Mouse (Mus musculus) hematopoietic stem cell, adult 5-6 weeks (primary cell): ENCODE results near the gene Gm21887. TPM values are rescaled to one million over a fixed set of nuclear protein-coding genes. Genes with fewer than 3 reads are reported as not detected.
"Not testable (repeated sequence)": the region's sequence is repeated elsewhere in the genome, so short reads cannot be mapped to it uniquely, and the experiment has no call there.

Experiments used
- ATAC-seq, 2 experiments: fragments of 125-278 bp in 1 of 2; replicated peaks in 1 of 2; 2 replicates each; pipeline ENCODE4 v1.8.0; 2016 to 2017; ENCODE audit warnings: inconsistent platforms in 2 of 2, mild to moderate bottlenecking in 2 of 2, moderate number of reproducible peaks in 2 of 2, low read depth in 1 of 2, moderate TSS enrichment in 1 of 2; ENCODE audit not compliant: low FRiP score in 2 of 2, poor library complexity in 2 of 2, severe bottlenecking in 2 of 2, insufficient read depth in 1 of 2, low TSS enrichment in 1 of 2
- total RNA-seq: library from RNA; stranded (forward); fragments of 172-1452, 232-1000 nt; gene quantifications from 2 replicates; pipeline ENCODE4 v1.2.3, GENCODE M21; 2017

Gm21887 gene
- total RNA-seq, 1 experiment from 2014 or later, result 167 TPM

DNA sequence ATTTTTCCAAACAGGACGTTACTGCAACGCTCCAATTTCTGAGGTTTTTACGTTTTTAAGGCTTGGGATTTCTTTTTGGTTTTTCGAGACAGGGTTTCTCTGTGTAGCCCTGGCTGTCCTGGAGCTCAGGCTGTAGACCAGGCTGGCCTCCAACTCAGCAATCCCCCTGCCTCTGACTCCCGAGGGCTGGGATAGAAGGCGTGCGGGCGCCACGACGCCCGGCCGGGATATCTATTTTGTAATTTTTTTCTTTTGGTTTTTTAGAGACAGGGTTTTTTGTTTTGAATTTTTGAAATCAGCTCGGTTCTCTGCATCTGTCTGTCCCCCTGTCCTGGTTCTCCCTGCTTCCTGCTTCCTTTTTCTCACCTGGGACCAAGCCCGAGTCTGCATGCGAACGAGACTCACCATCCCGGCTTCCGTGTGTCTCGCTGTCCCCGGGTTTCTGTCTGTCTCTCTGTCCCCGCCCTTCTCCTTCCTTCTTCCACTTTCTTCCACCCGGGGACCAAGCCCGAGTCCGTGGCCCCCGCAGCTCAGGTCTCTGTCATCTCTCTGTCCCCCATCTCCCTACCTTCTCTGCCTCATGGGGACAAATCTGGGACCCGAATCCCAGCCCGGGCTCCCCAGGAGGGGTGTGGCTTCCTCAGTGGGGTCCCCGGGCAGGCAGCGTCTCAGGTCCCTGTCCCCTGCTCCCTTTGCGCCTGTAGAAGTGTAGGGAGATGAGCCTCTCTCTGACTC lies 9.9 kb downstream of the Gm21887 start:
- peak in 1 of 2 experiments; percentile 21; a peak in 2 of 4 replicates for ATAC-seq

DNA sequence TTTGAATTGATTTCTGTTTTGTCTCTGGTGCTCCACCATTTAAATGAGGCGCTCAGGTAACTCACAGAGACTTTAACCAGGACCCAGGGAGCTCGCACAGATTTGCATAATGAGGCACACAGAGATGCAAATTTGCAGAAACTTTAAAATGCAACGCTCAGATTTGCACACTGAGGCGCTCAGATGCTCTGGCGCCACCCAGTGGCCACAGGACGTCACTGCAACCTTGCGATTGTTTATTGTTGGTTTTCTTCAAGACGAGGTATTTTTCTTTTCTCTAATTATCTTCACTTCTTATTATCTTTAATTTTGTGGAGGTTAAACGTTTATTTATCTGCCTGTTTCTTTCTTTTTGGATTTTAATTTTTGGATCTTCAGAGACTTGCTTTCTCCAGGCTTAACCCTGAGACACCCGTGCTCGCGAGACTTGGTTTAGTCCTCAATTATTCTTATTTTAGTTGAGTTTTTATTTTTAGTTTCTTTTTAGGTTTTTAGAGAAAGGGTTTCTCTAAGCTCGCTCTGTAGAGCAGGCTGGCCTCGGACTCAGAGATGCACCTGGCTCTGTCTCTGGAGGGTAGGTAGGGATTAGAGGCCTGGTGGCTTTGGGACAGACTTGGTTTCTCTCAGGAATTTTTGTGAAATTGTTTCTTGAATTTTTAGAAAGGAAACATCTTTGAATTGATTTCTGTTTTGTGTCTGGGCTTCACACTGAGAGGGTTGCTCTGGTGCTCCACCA lies 10.7 kb downstream of the Gm21887 start:
- ATAC-seq, result 0 out of 4 replicates have a peak, but pooled peaks of 1 of the 2 experiments have one; percentile 9

DNA sequence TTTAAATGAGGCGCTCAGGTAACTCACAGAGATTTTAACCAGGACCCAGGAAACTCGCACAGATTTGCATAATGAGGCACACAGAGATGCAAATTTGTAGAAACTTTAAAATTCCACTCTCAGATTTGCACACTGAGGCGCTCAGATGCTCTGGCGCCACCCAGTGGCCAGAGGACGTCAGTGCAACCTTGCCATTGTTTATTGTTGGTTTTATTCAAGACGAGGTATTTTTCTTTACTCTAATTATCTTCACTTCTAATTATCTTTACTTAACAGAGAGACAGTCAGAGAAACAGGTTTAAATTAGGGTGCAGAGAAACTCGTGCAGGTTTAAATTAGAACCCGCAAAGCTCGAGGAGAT lies 11.2 kb downstream of the Gm21887 start:
- ATAC-seq, result peak; percentile 12 to 25; a peak in 3 of 4 replicates

DNA sequence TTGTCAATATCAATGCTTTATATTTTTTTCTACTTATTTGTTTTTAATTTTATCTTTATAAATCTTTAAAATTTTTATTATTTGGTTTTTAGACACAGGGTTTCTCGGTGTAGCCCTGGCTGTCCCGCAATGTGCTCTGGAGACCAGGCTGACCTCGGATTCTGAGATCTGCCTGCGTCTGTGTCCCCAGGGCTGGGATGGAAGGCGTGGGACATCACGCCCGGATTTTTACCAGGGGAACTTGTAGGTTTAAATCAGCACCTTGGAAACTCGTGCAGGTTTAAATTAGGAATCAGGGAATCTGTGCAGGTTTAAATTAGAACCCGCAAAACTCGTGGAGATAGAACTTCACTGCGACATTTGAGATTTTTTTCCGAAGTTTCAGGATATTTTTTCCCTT lies 11.7 kb downstream of the Gm21887 start:
- ATAC-seq, result not testable (repeated sequence)

DNA sequence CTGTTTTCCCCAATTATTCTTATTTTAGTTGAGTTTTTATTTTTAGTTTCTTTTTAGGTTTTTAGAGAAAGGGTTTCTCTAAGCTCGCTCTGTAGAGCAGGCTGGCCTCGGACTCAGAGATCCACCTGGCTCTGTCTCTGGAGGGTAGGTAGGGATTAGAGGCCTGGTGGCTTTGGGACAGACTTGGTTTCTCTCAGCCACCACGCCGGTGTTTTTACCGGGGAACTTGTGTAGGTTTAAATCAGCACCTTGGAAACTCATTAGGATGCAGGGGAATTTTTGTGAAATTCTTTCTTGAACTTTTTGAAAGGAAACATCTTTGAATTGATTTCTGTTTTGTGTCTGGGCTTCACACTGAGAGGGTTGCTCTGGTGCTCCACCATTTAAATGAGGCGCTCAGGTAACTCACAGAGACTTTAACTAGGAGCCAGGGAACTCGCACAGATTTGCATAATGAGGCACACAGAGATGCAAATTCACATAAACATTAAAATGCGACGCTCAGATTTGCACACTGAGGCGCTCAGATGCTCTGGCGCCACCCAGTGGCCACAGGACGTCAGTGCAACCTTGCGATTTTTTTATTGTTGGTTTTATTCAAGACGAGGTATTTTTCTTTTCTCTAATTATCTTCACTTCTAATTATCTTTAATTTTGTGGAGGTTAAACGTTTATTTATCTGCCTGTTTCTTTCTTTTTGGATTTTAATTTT lies 12.4 kb downstream of the Gm21887 start:
- ATAC-seq, result not testable (repeated sequence)

Other genes starting within 250 kb of the Gm21887 start
- not detected in 2 replicates for gene 4933400A11Rik, start 230.0 kb upstream of the Gm21887 start, total RNA-seq